Mouse (Mus musculus) splenic B cell, adult 2 months (primary cell): ENCODE data around the gene Aqp11.

Experiments used
- DNase-seq: peaks from one replicate; pipeline ENCODE4 v3.0.0-alpha.2; 2011; ENCODE audit warnings: low read depth, low spot score
- H3K27me3 ChIP-seq: 2 replicates; pipeline ENCODE4 v1.6.1; 2012; ENCODE audit warnings: mild to moderate bottlenecking, low read length, moderate library complexity, mixed read lengths; ENCODE audit not compliant: control insufficient read depth, poor library complexity, insufficient read depth, severe bottlenecking
- H3K36me3 ChIP-seq: 2 replicates; pipeline ENCODE4 v1.6.1; 2012; ENCODE audit warnings: mild to moderate bottlenecking, low read length, moderate library complexity, mixed read lengths; ENCODE audit not compliant: control insufficient read depth, poor library complexity, insufficient read depth, severe bottlenecking

The Aqp11 gene

DNA sequence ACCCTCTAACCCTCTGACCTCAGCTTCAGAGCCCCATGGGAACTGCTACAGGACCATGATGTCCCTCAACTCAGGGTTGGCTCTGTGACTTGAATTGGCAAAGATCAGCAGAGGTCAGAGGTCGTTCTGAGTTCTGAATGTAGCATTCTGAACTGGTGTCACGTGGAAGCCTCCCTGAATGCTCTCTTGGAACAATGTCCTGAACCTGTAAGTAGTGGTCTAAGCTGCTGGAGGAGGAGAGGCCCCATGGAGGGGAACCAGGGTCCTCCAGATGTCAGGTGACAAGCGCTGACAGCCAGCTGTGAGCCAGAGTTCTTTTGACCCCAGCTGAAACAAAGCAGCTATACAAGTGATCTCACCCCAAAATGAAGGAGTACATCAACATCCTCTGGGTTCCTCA, 7.7 kb downstream of the Aqp11 start:
- DNase-seq: no peak
- H3K27me3 ChIP-seq: no peaks in the 10 kb centered on the region
- no peaks in the 10 kb centered on the region for H3K36me3 ChIP-seq

DNA sequence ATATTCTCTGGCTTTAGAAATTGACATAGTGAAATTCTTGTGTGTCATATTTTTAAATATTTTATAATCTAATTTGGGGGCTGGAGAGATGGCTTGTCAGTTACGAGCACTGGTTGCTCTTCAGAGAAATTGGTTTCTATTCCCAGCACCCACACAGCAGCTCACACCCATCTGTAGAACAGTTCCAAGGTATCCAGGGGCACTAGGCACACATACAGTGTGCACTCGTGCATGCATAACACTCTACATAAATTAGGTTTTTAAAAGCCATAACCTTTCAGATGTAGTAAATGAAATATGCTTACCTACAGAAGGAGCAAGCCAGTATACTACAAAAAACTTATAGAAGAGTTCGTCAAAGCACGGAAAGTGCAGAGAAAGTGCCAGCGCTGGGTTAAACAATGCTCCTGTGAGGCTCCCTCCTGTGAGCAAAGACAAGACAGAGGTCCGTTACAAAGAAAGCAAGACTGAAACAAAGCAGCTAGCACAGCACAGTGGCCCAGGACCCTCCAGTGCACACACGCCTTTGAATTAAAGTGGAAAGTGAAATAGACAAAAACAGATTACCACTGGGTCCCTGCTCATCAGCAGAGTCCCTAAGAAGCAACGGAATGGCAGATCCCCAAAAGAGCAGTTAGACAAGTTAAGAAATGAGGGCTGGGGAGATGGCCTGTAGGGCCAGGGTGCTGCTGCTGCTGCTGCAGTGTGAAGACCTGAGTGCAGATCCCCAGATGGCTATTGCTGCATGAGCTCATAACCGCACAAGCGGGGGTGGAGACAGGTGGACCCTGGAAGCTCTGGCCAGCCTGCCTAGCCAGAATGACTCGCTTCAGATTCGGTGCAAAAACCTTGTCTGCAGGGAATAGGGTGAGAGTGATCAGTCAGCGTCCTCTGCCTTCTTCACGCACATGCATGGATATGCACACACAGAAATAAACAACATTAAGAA, 9.1 kb downstream of the Aqp11 start:
- Histone ChIP-seq H3K27me3 (no peaks in the 10 kb centered on the region), H3K36me3 (no peaks in the 10 kb centered on the region)
- DNase-seq: no peak

- DNase-seq: no peak
- Histone ChIP-seq H3K27me3 (no peaks in the 10 kb centered on the region), H3K36me3 (0 out of 2 replicates have a peak, but pooled peaks cover 2% of the 10 kb centered on the region)
These were observed 11.3 kb downstream of the Aqp11 start for GRCm38 (mm10) chr7:97726778-97727177.

GRCm38 (mm10) chr7:97726080-97726479, 12.0 kb downstream of the Aqp11 start:
- no peaks in the 10 kb centered on the region for H3K27me3 ChIP-seq
- DNase-seq: no peak
- 0 out of 2 replicates have a peak, but pooled peaks cover 2% of the 10 kb centered on the region for H3K36me3 ChIP-seq

DNA sequence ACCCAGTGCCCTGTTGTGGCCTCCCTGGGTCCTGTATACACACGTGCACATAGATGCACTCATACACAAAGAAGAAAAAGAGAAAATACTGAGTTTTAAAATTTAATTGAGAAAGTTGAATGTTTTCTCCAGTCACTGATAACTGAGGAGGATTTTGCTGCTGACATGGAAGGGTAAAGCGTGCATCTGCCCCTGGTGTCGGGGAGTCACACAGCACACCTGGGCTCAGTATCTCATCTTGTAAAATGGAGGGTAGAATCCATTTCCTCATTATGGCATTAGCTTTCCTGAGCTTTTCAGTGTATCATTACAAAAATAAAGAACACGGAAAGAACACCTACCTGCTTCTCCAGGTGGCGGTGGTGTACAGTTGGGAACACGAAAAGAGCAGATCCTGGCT, 12.7 kb downstream of the Aqp11 start:
- no peak for DNase-seq
- Histone ChIP-seq H3K36me3 (peaks cover 2% of the 10 kb centered on the region; the same call in 1 of the 2 replicates), H3K27me3 (no peaks in the 10 kb centered on the region)

DNA sequence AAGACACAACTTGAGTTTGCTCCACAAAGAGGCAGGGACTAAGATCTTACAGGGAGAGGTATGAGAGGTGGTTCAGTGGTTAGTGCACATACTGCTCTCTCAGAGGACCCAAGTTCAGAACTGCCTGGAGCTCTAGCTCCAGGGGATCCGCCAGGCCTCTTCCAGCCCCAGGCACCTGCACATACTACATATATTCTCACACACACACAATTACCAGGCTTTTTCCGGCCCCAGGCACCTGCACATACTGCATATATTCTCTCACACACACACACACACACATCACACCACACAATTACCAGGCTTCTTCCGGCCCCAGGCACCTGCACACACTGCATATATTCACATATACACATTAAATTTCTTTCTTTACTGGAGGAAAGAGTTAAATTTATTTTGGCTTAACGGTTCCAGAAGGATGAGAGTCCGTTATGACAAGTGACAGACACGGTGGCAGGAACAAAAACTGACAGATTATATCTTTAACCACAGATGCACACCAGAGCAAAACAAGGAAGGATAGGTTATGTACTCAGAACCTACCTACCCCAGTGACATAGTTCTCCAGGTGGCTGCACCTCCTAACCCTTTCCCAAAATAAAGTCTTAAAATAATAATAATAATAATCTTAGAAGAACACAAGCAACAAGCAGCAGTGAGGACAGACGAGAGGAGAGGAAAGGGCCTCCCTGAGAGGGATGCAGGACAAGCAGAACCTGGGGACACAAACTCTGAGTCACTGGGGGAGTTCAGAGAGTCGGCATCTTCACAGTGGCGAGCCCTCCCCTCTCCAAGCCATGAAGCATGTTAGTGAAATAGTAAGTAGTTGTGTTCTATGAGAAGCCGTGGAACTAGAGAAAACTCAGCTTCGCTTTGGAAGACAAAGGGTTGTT, 14.2 kb downstream of the Aqp11 start:
- Histone ChIP-seq H3K36me3 (peaks cover 8% of the 10 kb centered on the region; the same call in 1 of the 2 replicates), H3K27me3 (no peaks in the 10 kb centered on the region)
- no peak for DNase-seq

DNA sequence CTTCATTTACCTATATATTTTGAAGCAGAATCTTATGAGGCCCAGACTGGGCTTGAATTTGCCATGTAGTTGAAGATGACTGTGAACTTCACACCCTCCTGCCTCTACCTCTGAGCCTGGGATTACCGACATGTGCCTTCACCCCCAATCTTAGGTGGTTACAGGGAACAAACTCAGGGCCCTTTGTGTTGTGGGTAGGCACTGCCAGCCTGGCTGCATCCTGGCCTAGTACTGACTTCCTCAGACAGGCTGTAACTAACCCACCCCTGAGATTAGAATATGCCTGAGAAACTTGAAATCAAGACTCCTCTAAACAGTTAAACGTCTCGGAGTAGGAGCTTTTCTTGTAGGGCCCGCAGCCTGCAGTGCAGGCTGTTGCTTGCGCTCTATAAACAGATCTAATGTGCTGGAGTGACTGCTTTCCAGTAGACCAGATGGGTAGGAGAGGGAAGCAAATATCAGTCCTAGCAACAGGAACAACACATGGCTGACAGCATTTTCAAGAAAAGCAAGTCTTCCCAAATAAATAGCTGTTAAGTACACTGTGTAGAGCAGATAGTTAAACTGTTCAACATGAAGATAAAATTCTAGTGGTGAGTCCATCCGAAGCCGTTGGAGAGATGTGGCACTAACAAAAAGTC, 15.7 kb downstream of the Aqp11 start:
- no peaks in the 10 kb centered on the region for H3K27me3 ChIP-seq
- peaks cover 11% of the 10 kb centered on the region; the same call in 1 of the 2 replicates for H3K36me3 ChIP-seq
- no peak for DNase-seq

DNA sequence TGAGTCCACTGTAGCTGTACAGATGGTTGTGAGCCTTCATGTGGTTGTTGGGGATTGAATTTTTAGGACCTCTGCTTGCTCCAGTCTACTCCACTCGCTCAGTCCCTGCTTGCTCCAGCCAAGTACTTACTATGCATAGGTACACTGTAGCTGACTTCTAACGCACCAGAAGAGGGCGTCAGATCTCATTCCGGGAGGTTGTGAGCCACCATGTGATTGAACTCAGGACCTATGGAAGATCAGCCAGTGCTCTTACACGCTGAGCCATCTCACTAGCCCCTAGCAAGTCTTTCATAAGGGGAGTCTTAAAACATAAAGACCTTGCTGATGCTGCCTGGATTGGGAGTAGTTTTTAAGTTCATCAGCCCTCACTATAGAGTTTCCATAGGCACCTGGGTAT, 18.0 kb downstream of the Aqp11 start:
- Histone ChIP-seq H3K27me3 (no peaks in the 10 kb centered on the region), H3K36me3 (peaks cover 13% of the 10 kb centered on the region; the same call in 1 of the 2 replicates)
- no peak for DNase-seq

DNA sequence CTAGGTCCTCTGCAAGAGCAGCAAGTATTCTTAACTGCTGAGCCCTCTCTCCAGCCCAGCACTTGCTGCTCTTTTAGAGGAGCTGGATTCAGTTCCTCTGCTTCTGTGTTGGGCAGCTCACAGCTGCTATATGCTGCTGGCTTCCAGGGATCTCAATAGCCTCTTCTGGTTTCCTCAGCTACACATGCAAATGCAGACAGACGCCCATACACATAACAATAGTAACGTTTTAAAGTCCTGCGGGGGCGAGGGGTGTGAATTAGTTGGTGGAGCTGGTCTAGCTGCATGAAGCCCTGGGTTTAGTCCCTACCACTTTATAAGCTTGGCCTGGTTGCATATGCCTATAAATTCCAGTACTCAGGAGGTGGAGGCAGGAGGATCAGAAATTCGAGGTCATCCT, 19.0 kb downstream of the Aqp11 start:
- no peaks in the 10 kb centered on the region for H3K27me3 ChIP-seq
- DNase-seq: no peak
- peaks cover 20% of the 10 kb centered on the region for H3K36me3 ChIP-seq

DNA sequence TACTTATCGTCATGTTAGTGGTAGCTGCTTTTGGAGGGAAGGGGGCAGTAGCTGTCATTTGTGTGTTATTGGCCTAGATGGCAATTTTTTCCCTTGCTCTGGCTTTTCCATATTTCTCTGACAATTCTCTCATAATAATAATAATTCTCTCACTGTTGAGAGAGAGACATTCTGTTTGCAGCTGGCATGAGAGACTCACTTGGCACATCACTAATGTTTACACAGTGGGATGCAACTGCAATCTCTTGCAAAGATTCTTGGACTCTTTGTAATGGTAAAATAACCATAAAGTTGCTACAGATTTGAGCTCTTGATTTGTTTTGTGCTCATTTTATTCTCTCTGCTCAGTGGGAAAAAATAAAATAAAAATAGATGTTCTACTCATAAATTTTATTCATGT, 20.8 kb downstream of the Aqp11 start:
- peaks cover 23% of the 10 kb centered on the region for H3K36me3 ChIP-seq
- no peaks in the 10 kb centered on the region for H3K27me3 ChIP-seq
- no peak for DNase-seq

DNA sequence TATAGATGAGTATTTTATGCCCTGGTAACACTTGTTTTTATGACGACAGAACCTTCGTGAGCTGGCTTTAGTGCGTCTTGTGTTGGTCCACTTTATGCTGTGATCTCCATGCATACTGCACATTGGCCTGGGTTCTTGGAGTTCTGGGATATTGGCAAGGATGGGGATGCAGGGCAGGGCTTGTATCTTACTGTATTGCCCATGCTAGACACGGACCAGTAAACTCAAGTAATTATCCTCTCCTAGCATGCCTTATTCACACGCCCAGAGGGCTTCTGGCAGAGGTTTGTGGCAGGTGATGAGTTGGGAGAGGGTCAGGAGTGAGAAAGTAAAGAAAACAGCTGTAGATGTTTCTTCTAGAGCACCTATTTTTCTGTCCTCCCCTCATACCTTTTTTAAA, 23.4 kb downstream of the Aqp11 start:
- H3K27me3 ChIP-seq: no peaks in the 10 kb centered on the region
- peaks cover 22% of the 10 kb centered on the region for H3K36me3 ChIP-seq
- DNase-seq: no peak

GRCm38 (mm10) chr7:97709204-97709603, 28.9 kb downstream of the Aqp11 start:
- Histone ChIP-seq H3K27me3 (no peaks in the 10 kb centered on the region), H3K36me3 (peaks cover 7% of the 10 kb centered on the region; the same call in 1 of the 2 replicates)
- DNase-seq: no peak

DNA sequence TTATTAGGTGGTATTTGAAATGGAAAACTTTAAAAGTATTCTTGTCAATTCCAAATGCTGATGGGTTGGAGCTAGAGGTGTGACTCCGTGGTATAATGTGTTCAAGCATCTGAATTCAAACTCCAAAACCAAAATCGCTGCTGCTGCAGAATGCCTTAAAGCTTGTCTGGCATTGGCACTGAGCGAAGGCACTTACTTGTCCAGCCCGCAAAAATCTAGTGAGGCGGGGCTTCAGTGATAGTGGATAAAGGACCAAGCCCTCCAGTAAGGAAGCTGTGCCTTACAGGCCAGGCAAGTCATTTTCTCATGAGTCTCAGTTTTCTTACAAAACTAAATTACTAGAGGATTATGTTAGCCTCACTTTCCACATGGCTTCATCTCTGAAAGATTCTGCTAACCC, 30.3 kb downstream of the Aqp11 start:
- Histone ChIP-seq H3K36me3 (peaks cover 6% of the 10 kb centered on the region; the same call in 1 of the 2 replicates), H3K27me3 (no peaks in the 10 kb centered on the region)
- DNase-seq: no peak

DNA sequence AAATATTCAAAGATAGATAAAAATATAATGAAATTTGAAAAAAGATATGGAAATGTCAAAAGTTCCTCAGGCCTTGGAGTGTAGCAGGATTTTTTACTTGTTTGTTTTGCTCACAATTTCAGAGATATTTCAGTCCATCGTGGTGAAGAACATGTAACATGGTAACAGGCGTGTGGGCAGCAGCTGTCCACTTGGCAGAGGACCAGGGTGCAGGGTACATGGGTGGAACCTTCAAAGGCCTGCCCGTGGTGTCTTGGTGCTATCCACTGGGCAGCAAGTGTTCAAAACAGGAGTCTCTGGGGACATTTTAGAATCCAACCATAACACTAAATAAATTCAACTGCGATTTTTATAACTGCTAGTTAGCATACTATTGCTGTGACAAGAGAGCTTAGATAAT, 31.0 kb downstream of the Aqp11 start:
- peaks cover 2% of the 10 kb centered on the region; the same call in 1 of the 2 replicates for H3K36me3 ChIP-seq
- no peaks in the 10 kb centered on the region for H3K27me3 ChIP-seq
- no peak for DNase-seq
